Mouse (Mus musculus) ES-Bruce4 (cell line): ENCODE measurements around the gene Kcnq1.

Experiments
- CTCF ChIP-seq: IDR thresholded peaks from one replicate; pipeline ENCODE4 v1.8.1; 2011; ENCODE audit warnings: low read depth, low read length
- POLR2A ChIP-seq: IDR thresholded peaks from one replicate; pipeline ENCODE4 v1.8.1; 2011; ENCODE audit warnings: low read length; ENCODE audit not compliant: insufficient read depth

- TF ChIP-seq CTCF (no peak), POLR2A (no peak)
These were observed 79.3 kb downstream of the Kcnq1 start for GRCm38 (mm10) chr7:143185506-143185905.
